Mouse (Mus musculus): ENCODE data around the gene Ski.
A peak's percentile ranks its signal among the peaks of the same experiment; 100 is the strongest.
"Not testable (repeated sequence)": the region's sequence is repeated elsewhere in the genome, so short reads cannot be mapped to it uniquely, and the experiment has no call there.

Ski gene

GRCm38 (mm10) chr4:155222552-155222840 is at the start of gene Ski:
TSS of gene Ski (minus strand) at chr4:155222592.
- no peak for DNase-seq (ENCODE audit: low read depth, low spot score)

DNA sequence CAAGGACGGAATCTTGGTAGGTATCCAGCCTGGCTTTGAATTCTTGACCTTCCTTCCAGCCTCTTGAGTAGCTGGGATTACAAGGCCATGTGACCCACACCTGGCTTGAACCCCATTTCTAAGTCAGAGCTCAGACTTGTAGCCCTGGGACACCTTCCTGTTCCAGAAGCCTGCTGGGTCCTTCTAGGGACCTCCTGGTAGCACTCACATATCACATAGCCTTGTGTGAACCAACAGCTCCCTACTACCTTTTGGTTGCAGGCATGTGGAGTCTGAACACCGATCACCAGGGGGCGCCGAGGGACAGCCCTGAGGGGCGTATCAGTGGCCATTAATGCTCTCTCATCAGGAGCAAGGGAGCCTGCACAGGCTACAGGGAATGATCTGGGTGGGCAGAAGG is 46.0 kb upstream of the Ski start:
- DNase-seq (ENCODE audit: low read depth, low spot score) = peak; percentile 58

DNA sequence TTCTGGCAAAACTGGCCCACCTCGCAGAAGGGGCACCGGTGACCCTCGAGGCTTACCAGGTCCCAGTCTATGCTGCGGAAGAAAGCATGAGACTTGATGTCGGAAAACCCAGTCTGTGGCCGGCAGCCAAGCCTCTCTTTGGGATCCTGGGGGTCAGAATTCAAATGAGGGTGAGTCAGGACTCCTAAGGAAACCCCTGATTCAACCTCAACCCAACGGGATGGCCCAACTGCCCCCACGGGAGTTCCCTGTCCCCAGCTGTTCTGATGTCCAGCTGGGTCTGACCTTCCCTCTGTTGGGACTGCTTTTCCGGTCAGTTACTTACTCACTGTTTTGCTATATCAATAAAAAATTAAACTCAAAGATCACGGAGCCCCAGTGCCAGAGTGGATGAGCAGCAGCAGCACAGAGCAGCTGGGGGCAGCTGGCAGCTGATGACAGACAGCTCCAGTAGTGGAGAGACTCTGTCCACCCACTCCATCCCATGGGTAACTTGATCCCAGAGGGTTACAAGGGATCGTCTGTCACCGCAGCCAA is 45.3 kb upstream of the Ski start:
- peak; percentile 54 for DNase-seq (ENCODE audit: low read depth, low spot score)

GRCm38 (mm10) chr4:155267047-155267543 is 44.7 kb upstream of the Ski start:
- no peak for DNase-seq (ENCODE audit: low read depth, low spot score)

DNA sequence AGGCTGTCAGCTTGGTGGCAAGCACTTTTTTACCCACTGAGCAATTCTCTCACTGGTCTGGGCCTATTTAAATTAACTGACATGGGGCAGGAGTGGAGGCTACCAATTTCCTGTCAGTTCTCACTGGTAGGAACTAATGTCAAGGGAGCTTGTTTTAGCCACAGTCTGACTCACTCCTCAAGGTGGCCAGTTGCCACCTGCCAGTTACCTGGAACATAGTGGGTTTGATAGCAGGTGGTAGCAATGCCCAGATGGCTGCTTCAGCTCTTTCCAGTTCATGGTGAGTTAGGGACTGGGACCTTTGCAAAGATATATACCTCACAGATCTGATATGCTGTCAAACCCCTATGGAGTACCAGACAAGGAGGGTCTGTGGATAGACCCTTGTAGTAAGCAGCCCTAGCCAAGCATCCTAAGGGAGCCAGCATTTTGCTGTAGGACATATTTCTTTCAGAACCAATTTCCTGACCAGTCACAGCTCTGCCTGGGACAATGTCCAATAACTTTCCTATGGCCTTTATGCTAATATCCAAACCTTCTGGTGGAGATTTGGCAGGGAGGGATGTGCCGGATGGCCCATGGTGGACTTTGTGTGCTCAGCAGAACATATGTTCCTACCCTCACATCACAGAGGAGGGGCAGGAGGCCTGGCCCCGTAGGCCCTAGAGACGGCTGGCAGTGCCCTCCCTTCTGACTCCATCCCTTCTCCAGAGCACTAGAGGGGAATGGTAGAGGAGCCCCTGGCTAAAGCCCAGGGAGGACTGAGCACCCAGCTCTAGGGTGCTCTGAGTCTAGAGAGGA is 42.3 kb upstream of the Ski start:
- no peak for DNase-seq (ENCODE audit: low read depth, low spot score)

DNA sequence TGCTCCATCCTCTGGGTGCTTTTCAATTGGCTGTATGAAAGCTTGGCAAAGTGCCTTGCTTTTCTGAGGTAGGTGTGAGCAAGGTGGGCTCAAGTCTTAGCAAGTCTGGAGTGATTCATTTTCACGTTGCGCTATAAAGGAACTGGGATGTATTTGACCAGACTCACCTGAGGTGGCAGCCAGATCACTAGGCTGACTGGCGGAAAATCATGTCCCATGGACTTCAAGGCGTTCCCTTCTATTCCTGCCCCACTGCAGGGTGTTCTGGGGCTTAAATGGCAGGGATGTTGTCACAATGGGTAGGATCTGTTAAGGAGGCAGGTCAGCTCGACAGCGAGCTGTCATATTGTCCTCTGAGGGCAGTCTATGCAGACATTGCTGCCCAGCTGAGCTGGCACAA is 29.9 kb upstream of the Ski start:
- no peak for DNase-seq (ENCODE audit: low read depth, low spot score)

DNA sequence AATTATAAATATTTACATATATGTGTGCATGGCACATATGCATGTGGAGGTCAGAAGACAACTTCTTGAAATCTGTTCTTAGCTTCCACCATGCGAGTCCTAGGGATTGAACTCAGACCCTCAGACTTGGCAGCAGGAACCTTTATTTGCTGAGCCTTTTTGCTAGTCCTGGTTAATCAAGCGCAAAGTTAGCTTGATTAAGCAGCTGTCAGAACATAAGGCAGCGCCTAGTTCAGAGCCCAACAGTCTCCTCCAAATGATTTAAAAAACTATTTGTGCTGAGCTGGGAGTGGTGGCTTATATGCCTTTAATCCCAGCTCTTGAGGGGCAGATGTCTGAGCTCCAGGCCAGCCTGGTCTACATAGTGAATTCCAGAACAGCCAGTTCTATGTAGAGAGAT is 28.8 kb upstream of the Ski start:
- no peak for DNase-seq (ENCODE audit: low read depth, low spot score)

- no peak for DNase-seq (ENCODE audit: low read depth, low spot score)
Observed at GRCm38 (mm10) chr4:155250361-155251117, 28.1 kb upstream of the Ski start.

DNA sequence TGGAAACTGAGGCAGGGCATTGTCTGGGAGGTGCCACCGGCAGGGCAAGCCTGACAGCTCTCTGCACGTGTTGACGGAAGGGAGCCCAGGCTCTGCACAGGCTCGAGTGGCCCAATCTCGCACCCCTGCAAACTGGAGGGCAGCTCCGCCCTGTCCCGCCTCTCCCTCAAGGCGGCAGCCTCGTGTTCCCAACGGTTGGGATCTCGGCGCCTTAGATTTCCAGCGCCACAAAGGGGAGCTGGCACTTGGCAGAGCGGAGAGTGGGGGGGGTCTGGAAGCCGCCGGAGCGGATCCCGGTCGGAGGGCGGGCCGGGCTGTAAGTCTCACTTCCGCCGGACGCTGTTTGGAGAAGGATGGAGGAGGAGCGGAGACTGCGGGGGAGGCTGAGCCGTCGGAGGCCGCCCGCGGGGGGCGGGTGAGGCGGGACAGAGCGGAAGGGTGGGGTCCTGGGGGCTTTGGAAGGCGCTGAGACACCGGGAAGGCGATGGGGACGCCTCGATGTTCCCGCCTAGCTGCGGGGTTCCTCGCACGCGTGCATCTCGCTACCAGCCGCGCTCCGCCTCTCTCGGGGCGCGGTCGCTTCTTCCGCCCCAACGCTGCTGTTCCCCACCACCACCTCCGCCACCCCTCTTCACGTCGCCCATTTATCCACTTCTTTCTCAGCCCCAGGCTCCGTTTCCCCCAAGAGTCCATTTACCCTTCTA is 27.4 kb upstream of the Ski start, which contains the start of gene Faap20:
TSS of gene Faap20 (plus strand) at position 155 of the 704 bp plus-strand sequence.
- DNase-seq (ENCODE audit: low read depth, low spot score) = peak; percentile 81

DNA sequence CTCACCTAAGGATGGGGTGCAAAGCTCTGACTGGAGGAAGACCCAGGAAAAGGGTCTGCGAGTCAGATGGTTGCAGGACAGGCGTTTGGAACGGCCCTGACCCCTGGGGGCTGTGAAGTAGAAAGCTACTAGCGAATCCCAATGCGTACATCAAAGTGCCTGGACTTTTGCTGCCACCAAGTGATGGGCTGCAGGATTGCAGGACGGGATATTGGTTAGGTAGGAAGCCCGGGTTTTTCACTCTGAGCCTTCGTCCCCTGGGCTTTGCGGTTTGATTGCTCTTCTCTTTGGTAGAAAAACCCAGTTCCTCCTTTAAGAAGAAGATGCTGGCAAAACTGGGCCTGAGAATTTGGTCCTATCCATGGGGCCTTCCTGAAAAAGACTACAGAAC is 26.9 kb upstream of the Ski start:
- peak; percentile 90 for DNase-seq (ENCODE audit: low read depth, low spot score)

GRCm38 (mm10) chr4:155248054-155248453 is 25.7 kb upstream of the Ski start:
- DNase-seq (ENCODE audit: low read depth, low spot score) = not testable (repeated sequence)

- peak; percentile 64 for DNase-seq (ENCODE audit: low read depth, low spot score)
Observed at GRCm38 (mm10) chr4:155246691-155247105, 24.3 kb upstream of the Ski start.

- DNase-seq (ENCODE audit: low read depth, low spot score) = no peak
Observed at GRCm38 (mm10) chr4:155245770-155246492, 23.5 kb upstream of the Ski start.

- no peak for DNase-seq (ENCODE audit: low read depth, low spot score)
Observed at GRCm38 (mm10) chr4:155243233-155243632, 20.8 kb upstream of the Ski start.

- no peak for DNase-seq (ENCODE audit: low read depth, low spot score)
Observed at GRCm38 (mm10) chr4:155242292-155242691, 19.9 kb upstream of the Ski start.

GRCm38 (mm10) chr4:155241789-155242188 is 19.4 kb upstream of the Ski start:
- no peak for DNase-seq (ENCODE audit: low read depth, low spot score)

GRCm38 (mm10) chr4:155239494-155239893 is 17.1 kb upstream of the Ski start:
- no peak for DNase-seq (ENCODE audit: low read depth, low spot score)

GRCm38 (mm10) chr4:155238276-155238675 is 15.9 kb upstream of the Ski start:
- DNase-seq (ENCODE audit: low read depth, low spot score) = peak; percentile 75

- DNase-seq (ENCODE audit: low read depth, low spot score) = no peak
Observed at GRCm38 (mm10) chr4:155236737-155237385, 14.5 kb upstream of the Ski start.

DNA sequence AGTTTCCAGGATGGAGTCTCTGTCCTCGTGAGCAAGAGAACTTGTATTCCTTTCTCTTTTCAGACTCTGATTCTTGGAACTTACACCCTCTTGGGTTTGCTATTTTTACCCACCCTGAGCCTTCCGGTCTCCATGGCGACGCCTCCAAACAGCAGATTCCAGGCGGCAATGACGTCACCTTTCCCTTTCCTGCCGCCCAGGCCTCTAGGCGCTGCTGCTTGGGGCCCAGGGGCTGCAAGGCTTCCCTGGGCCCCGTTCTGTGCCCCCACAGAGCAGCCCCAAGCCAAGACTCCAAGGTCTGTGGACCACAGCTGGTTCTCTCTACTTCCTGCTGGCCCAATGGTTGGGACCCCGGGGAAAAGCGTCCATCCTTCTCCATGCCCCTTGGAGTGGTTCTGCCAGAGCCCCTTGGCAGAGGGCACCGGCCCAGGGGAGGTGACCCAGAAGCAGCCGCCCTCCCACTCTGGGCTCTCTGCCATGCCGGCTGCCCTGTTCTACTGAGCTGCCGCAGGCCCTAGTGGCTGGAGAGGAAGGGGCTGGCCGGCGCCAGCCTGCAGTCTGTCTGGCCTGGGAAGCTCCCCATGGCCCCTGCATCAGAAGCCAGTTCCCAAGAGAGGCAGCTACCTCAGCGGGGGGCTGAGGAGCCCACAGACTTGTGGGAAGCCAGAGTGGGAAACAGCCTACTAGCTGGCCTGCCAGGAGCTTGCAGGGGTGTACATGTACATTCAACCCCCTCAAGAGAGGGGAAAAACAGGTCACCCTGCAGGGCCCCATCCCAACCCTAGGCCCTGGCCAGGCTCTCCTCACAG is 13.1 kb upstream of the Ski start:
- DNase-seq (ENCODE audit: low read depth, low spot score) = peak; percentile 94
